Mouse (Mus musculus) lung, postnatal 25 days (tissue): ENCODE results near the gene Tekt1.
"Not testable (repeated sequence)": the region's sequence is repeated elsewhere in the genome, so short reads cannot be mapped to it uniquely, and the experiment has no call there.

Experiments
- DNase-seq: peaks from one replicate; pipeline ENCODE4 v3.0.0; 2022; ENCODE audit warnings: low spot score

The Tekt1 gene

DNA sequence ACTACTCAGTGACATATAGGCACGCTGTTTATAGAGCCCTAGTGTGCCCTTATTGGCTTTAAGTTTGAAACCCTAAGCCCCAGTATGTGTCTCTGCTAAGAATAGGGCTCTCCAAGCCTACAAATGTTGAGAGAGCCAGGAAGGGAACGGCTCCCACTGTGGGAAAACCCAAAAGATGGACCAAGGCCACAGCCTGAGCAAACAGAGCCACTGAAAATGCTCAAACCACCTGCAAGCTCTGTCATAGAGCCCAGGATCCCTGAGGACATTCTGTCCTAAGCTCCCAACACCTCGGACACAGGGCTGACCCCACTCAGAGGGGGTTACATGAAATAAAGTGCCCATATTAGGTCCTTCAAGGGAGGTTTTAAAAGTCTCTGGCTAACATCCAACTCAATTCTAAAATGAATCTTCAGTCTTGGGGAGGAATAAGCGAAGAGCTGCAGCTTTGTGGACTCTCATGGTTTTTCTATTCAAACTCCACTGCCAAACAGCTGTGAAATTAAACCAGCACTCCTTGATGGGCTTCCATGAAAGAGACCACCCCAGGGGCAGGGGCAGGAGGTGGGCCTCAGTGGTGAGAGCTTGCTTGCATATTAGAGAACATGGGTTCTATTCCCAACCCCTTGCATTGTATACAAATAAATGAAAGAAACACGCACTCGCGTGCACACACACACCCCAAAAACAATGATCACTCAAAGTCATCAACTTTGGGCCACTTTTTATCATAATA lies 27.3 kb upstream of the Tekt1 start:
- DNase-seq: no peak

DNA sequence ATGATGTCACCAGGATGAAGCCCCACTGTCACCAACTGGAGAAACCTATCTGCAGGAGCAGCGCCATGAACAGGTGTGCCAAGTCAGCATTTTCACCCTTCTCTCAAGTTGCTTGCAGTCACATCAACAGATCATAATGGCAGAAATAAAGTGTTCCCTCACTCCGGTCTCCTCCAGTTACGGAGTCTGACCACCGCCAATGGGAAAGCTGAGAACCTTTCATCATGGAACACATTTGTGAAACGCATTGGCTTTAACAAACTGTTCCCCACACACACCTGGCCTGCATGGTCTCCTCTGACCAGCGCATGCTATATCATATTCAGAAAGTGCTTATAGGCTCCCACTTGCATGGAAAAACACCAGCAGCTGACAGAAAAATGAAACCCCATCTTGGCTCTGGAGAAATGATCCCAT lies 25.9 kb upstream of the Tekt1 start:
- DNase-seq: no peak

DNA sequence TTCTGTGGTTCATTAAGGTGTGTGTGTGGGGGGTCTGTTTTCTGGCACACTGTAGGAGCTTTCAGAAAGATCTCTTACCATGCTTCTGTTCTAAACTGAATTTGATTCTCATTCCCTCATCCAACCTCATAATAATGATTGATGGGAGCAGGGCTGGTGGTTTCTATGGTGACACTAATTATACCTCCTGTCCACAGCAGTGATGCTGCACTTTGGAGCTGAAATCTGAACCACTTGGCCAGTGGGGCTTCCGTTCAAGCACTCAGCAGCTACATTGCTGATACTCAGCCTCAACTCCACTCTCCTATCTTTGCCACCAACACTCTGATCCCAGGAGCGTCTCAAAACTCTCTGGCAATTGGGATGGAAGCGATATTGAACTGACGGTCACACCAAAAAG lies 17.1 kb upstream of the Tekt1 start:
- no peak for DNase-seq

DNA sequence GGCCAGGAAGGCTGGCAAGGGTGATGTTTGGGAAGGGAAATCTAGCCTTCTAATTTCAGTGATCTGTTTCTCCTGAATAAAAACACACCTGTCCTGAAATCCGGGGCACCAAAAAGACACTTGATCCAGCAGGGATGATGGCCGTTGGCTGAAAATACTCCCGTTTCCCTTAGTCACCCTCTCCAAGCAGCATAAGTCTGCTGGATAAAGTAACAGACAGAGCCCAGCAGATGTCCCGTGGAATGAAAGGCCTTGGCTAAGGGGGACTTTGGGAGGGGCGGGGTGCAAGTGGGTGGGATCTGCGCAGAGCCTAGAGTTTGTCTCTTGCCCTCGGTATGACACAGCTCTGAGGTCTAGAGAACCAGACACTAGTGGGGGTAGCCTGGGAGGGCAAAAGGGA lies 16.0 kb upstream of the Tekt1 start:
- no peak for DNase-seq

DNA sequence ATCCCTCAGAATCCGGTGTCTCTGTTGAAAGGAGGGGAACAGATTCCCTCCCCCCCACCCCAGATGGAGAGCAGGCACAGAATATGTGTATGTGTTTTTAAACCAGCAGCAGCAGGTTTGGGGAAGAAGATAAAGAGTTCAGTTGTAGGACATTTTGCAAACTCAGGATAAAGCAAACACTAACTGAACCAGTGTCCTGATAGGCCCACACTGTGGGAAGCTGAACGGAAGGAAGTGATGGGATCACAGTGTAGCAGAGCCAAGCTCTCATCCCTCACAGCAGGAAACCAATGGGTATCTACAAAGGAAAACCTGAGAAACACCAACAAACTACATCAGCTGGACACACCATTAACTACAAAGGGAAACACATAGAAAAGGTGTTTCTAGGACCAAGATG lies 14.3 kb upstream of the Tekt1 start:
- DNase-seq: no peak

DNA sequence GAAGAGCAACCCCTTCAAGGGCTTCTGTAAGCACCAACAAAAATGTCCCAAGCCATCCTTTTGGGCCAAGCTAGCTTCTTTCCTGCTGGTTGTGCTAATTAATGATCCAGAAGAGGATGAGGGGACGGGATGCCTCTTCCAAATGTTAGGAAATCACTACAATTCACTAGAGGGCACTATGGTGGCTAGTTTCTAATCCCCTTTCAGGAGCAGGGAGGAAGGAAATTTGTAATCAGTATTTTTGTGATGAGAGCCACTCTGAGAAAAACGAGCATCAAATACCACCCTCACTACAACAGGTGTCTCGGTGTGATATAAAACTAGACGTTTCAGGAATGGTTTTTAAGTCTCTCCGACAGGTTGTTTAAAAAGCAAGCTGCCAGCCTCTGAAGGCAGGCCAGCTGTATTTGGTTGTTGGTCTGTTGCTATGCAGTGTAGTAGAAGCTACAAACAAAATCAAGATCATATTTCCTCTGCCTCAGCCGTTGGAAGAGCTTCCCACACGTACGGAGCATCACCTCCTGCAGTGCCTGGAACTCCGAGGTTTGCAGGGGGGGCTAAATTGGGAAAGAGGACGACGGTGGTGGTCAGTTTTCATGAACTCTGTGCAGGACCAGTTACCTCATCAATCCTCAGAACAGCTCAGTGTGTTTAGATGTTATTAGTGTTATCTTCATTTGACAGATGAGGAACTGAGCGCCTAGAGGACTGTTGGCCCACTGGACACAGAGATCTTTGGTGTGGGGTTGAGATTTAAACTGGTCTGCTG lies 7.8 kb upstream of the Tekt1 start:
- peak; percentile 26 for DNase-seq

DNA sequence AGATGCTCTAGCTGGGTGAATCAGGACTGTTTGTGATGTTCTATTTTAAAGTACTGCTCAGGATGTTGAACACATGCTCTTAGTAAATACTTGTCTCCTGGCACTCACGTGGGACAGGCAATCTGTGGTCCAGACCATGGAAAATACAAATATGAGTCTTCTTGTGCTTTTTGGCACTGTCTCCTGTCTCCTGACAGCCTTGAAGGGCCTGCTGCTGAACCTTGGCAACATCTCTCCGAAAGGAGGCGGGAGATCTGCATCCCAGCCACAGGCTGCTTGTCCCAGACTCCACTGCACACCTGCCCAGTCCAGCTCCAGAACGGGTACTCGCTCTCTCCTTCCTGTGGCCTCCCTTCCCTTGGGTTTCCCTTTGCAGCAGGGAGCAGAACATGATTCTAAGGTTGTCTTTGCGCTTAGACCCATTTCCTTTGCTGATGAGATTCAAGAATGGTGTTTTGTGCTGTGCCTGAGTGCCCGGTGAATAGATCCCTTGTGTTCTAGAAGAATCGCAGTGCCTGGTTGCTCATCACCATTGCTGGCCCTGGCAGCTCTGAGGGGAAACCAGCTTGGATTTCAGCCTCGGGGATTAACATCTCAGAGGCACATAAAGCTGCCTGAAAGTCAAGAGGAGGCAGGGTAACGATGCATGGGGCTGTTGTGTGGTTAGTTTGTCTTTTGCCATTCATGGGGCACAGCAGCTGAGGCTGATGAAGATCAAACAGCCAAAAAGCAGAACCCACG lies 5.9 kb upstream of the Tekt1 start:
- peak; percentile 19 for DNase-seq

DNA sequence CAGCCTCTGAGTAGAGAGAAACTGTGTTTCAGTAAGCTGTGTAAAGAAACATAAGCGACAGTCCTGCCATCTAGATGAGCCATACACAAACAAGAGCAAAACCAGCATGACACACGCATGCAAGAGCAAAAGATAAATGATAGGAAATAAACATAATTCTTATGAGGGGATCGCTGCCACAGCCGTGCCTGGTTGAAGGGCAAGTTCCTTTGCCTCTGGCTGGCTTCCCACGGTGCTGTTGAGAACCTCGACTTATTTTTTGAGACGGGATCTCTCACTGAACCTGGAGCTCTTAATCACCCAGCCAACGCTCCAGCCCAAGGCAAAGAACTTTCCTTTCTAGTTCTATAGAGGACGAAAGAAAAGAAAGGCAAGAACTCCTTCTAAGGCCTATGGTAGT lies 3.9 kb upstream of the Tekt1 start:
- no peak for DNase-seq

DNA sequence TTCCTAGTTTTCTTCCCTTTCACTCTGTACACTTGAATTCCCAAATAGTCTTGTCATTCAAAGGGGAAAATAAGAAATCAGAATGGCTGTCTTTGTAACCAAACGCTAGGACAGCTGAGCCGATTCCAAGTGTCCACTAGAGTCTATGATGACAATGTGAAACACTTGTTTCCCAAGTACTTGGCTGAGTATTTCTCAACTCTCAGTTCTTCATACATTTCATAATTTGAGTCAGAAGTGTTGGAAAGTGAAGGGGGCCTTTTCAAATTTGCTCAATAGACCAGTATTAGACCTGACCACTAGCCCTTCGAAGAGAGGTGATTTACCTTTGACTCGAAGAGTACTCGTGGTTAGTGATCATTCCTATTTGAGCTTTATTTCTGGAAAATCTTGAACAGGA lies 2.3 kb upstream of the Tekt1 start:
- peak; percentile 27 for DNase-seq

DNA sequence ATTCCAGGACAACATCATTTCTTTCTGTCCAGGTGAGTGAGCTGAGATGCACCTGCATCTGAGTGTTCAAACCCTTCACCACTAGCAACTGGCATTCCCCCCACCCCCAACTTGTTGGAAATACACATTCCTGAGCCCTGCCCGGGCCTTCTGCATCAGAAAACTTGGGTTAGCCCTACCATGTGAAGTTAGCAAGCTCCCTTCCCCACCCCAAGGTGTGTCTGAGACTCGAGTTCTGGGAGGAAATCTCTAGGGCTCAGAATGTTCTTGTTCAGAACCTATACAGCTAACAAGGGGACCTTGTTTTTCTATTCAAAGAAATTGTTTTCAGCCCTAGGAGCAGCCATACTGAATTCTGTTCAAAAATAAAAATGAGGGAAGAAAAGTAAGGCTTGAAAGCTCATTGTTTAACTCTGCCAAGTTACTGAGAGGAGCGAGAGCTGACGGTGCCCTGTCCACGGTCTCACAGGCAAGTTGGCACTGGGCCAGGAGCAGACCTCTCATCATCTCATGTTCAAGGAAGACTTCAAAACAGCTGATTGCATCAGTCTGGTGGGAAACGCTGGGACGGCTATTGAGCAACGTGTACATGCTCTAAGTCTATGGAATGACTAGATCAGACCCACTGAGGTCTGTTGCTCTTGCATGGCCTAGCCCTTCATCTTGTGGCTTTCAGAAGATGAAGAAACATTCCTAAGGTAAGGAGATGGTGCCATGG lies 1.4 kb upstream of the Tekt1 start:
- peak; percentile 11 for DNase-seq

DNA sequence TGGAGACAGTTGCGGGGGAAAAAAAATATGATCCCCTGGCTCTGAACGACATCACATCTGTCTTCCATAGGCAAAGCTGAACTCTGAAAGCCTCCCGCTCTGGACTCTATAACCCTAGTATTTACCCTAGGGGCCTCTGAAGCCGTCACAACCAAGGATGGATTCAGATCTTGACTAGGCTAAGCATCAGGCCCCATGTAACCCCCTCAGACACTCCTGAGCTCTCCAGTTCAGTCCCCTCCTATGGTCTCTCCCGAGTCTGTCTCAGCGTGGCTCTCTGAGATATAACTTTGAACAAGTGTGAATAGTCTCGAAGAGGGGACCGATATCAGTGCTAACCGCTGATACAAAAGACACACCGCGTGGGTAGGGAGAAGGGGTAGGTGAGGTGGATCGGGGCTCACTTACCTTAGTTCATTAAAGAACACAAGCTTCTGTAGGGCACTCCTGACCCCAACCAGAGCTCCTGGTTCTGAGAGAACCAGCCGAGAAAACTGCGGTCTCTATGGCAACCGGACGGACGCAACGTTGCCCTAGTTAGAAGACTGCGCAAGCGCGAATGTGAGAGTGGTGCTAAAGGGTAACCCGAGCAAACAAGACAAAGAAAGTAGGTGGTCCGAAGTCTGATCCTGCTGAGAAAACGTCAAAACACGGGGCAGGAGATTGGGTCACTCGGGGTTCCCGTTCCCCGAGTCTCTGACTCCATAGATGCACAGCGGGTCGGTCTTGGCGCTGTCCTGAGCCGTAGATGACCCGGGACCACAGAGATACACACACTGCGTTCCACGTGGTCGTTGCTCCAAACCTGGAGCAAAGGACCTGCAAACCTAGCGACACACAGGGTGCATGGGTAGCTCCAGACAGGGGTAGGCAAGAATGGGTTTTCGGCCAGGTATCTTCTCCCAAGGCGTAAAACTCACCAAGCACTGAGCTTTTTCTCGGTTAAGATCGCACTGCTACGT lies 576 bp downstream of the Tekt1 start:
- DNase-seq: peak; percentile 48

DNA sequence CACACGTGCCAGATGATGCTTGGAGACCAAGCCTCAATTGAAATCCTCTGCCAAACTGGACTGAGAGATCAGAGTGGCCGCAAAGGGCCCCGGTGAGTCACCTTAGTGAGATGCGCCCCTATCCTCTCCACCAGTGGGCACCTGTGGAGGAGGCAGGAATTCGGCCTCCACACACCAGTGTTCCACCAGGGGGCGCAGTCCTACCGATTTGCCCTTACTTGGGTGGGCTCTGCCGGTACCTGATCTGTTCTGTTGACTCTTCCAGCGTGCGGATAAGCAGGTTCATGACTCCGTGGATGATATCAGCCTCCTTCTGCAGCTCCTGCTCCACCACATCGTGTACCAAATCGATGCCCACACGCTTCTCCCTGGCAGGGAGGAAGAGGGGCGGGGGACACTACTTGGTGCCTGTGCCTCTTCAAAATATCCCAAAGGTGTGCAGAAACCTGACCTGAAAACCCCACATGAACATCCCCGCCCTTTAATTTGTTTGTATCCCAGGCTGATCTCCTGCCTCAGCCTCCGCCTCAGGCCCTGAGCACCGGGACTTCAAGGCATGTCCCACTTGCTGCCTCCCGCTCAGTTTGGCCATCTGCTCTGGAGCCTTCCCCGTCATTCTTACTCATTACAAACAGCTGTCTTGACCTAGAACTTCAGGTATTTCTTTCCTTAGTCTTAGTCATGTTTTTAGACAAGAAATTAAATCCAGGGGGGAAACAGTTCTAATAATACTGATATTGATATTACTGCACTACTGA lies 7.1 kb downstream of the Tekt1 start:
- DNase-seq: peak; percentile 65

DNA sequence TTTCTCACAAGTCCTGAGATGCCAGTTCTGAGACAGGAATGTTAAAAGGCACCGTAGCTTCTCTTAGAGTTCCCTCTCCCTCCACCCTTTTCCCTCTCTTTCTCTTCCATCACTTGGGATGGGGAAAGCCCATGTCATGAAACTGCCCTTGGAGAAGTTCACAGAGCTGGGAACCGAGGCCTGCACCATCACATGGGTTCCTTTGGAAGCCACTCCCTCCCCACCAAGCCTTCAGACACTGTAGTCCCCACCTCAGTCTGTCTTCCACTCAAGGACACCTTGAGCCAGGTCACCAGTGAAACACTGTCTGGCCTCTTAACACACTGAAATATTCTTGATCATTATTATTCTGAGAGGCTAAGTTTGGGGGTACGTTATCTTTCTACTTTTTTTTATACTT lies 9.1 kb downstream of the Tekt1 start:
- DNase-seq: no peak

DNA sequence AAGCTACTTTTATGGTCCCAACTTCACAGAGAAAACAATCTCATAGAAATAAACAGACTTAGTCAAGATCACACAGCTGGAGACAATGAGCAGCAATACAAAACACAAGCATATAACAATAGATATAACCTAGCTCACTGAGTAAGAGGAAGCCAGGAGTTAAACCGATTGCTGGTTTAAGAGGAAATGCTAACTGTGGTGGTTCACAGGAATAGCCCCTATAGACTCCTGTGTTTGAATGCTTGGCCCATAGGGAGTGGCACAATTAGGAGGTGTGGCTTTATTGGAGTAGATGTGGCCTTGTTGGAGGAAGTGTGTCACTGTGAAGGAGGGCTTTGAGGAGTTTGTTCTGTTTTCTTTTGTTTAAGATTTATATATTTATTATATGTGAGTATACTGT lies 10.0 kb downstream of the Tekt1 start:
- no peak for DNase-seq

DNA sequence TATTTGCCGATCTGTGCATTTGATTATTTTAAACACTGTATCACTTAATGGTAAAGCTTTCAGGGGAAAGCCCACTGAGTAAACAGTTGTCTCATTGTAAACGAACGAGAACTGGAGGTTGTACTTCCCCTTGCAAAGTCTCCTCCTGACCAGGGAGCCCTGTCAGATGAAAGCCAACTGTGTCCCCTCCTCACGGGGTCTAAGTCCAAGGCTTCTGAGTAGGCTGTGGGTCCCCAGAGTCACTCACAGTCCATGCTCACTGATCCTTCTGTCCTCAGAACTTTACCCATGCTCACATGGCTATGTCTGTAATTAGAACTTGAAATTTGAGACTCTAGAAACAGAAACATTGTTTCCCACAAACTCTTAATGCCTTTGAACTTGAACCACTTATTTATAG lies 12.6 kb downstream of the Tekt1 start:
- DNase-seq: no peak

DNA sequence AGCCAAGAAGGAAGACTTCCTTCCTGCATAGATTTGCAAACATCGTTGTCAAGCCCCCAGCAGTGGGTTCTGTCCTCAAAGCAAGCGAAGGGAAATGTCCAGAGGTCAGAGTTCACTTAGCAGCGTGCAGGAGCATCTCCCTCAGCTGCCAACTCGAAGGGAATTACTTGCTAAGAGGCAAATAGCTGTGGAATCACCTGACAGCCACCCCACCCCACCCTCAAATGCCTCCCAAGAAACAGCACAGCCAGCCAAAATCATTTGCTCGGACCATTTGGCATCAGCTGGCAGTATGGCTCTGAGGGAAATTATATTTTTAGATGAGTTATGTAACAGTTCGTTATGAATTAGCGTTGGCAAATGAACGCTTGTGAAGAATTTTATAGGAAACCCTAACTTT lies 13.2 kb downstream of the Tekt1 start:
- no peak for DNase-seq

DNA sequence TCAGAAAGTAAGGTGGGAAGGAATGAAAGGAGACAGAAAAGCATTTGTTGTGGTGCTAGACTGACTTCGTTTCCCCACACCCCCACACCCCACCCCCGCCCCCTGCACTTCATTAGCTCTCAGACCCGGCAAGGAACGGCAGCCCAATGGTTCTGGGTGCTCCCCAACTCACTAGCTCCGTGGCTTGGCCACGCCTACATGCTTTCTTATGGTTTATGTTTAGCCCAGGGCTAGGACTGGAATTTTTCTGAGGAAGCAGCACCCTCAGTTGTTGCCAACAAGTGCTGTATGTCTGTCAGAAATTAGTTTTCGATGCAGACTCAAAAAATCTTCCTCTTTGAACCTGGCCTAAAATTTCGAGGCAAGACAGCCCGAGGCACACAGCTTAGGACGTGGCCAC lies 13.7 kb downstream of the Tekt1 start:
- no peak for DNase-seq

DNA sequence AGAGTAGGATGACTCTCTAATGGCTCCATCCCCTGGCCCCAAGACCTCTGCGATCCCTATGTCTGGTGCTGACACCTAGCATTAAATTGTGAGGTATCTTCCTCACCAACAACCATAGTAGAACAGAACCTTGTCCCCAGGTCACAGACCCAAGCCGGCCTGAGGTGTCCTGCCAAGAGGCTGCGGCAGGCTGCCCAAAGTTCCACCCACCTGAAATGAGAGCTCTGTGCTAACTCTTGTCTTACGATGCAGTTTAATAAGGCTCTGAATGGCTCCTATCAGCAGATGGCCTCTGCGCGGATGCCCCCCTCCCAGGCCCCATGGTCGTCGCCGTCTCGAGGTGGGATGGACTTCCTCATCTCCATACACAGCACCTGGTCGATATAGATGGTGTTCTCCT lies 17.8 kb downstream of the Tekt1 start:
- DNase-seq: no peak

DNA sequence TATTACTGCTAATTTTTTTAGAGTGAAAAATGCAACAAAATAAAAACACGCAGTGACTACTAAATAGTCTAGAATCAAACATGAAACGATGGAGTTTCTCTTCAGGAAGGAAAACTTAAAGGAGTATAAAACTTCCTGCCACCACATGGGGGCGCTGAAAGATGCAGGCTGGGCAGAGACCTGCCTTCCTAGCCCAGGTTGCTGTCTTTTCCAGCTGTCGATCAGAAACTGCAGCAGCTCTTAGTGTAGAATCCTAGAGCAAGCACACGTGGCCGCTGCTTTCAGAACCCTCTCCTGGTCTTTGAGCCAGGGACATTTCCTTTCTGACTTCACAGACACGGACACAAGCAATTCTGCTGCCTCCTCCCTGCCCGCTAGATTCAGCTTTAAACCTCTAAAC lies 18.3 kb downstream of the Tekt1 start:
- DNase-seq: peak; percentile 36

DNA sequence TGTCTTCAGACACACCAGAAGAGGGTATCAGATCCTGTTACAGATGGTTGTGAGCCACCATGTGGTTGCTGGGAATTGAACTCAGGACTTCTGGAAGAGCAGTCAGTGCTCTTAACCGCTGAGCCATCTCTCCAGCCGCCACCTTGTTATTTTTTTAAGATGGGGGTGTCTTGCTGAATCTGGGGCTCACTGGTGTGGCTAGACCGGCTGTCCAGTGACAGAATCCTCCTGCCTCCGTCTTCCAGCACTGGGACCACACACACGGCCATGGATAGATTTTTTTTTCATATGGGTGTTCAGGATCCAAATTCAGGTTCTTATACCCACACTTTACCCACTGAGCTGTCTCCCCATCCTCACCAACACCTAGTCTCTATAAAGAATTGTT lies 19.0 kb downstream of the Tekt1 start:
- DNase-seq: not testable (repeated sequence)
